Mouse (Mus musculus): ENCODE results near the gene Rbbp4. TPM values are rescaled to one million over a fixed set of nuclear protein-coding genes. Genes with fewer than 3 reads are reported as not detected.

The Rbbp4 gene
- polyA plus RNA-seq, 1 experiment: 23.5 TPM

GRCm38 (mm10) chr4:129268698-129269097 is 66.5 kb downstream of the Rbbp4 start:
- H3K4me1 ChIP-seq (ENCODE audit: control insufficient read depth, insufficient read depth, low read length): peaks cover 7% of the 10 kb centered on the region
- TF ChIP-seq POLR2A (IDR thresholded peaks at IDR 0.05; ENCODE audit: borderline replicate concordance, extremely low read depth, low read depth, low read length) (no peak), CTCF (IDR thresholded peaks at IDR 0.05; ENCODE audit: insufficient read depth, low read length) (no peak)
- no peak for DNase-seq
- WGBS: 53% methylated on average over 1 of the region's 1 CpGs
- H3K4me3 ChIP-seq (replicated peaks; ENCODE audit: extremely low read depth, low read depth, low read length): no peak overlapping the region

- TF ChIP-seq CTCF (IDR thresholded peaks at IDR 0.05; ENCODE audit: insufficient read depth, low read length) (no peak), POLR2A (IDR thresholded peaks at IDR 0.05; ENCODE audit: borderline replicate concordance, extremely low read depth, low read depth, low read length) (no peak)
- WGBS: 82% methylated on average over 5 of the region's 5 CpGs
- Histone ChIP-seq H3K4me1 (ENCODE audit: control insufficient read depth, insufficient read depth, low read length) (peaks cover 11% of the 10 kb centered on the region), H3K4me3 (replicated peaks; ENCODE audit: extremely low read depth, low read depth, low read length) (no peak overlapping the region)
- DNase-seq: no peak
Measured at GRCm38 (mm10) chr4:129266821-129267220, 68.3 kb downstream of the Rbbp4 start.

- H3K4me1 ChIP-seq (ENCODE audit: control insufficient read depth, insufficient read depth, low read length): peaks cover 11% of the 10 kb centered on the region
- H3K4me3 ChIP-seq (replicated peaks; ENCODE audit: extremely low read depth, low read depth, low read length): no peak overlapping the region
- DNase-seq: no peak
- 74% methylated on average over 4 of the region's 4 CpGs for WGBS
- TF ChIP-seq CTCF (IDR thresholded peaks at IDR 0.05; ENCODE audit: insufficient read depth, low read length): no peak
- no peak for TF ChIP-seq POLR2A (IDR thresholded peaks at IDR 0.05; ENCODE audit: borderline replicate concordance, extremely low read depth, low read depth, low read length)
Measured at GRCm38 (mm10) chr4:129266191-129266590, 69.0 kb downstream of the Rbbp4 start.

- Histone ChIP-seq H3K4me3 (replicated peaks; ENCODE audit: extremely low read depth, low read depth, low read length) (no peak overlapping the region), H3K4me1 (ENCODE audit: control insufficient read depth, insufficient read depth, low read length) (peaks cover 11% of the 10 kb centered on the region)
- no peak for TF ChIP-seq POLR2A (IDR thresholded peaks at IDR 0.05; ENCODE audit: borderline replicate concordance, extremely low read depth, low read depth, low read length)
- no peak for TF ChIP-seq CTCF (IDR thresholded peaks at IDR 0.05; ENCODE audit: insufficient read depth, low read length)
- peak; percentile 59 for DNase-seq
- 23% methylated on average over 19 of the region's 19 CpGs for WGBS
Measured at GRCm38 (mm10) chr4:129263225-129264021, 71.7 kb downstream of the Rbbp4 start.

GRCm38 (mm10) chr4:129261196-129261595 is 74.0 kb downstream of the Rbbp4 start, which contains the start of gene C77080:
C77080 (minus strand) TSS chr4:129261404.
- H3K4me3 ChIP-seq (replicated peaks; ENCODE audit: extremely low read depth, low read depth, low read length): no peak within 1 kb of the TSS
- peaks cover 19% of the 10 kb centered on the region for H3K4me1 ChIP-seq (ENCODE audit: control insufficient read depth, insufficient read depth, low read length)
- DNase-seq: no peak
- no peak for TF ChIP-seq CTCF (IDR thresholded peaks at IDR 0.05; ENCODE audit: insufficient read depth, low read length)
- TF ChIP-seq POLR2A (IDR thresholded peaks at IDR 0.05; ENCODE audit: borderline replicate concordance, extremely low read depth, low read depth, low read length): no peak
- 37% methylated on average over 4 of the region's 4 CpGs for WGBS

GRCm38 (mm10) chr4:129260678-129261077 is 74.5 kb downstream of the Rbbp4 start:
- TF ChIP-seq CTCF (IDR thresholded peaks at IDR 0.05; ENCODE audit: insufficient read depth, low read length): no peak
- no peak for TF ChIP-seq POLR2A (IDR thresholded peaks at IDR 0.05; ENCODE audit: borderline replicate concordance, extremely low read depth, low read depth, low read length)
- WGBS: 30% methylated on average over 6 of the region's 6 CpGs
- Histone ChIP-seq H3K4me1 (ENCODE audit: control insufficient read depth, insufficient read depth, low read length) (peaks cover 21% of the 10 kb centered on the region), H3K4me3 (replicated peaks; ENCODE audit: extremely low read depth, low read depth, low read length) (no peak overlapping the region)
- DNase-seq: no peak

- TF ChIP-seq CTCF (IDR thresholded peaks at IDR 0.05; ENCODE audit: insufficient read depth, low read length): no peak
- no peak for TF ChIP-seq POLR2A (IDR thresholded peaks at IDR 0.05; ENCODE audit: borderline replicate concordance, extremely low read depth, low read depth, low read length)
- Histone ChIP-seq H3K4me1 (ENCODE audit: control insufficient read depth, insufficient read depth, low read length) (peaks cover 21% of the 10 kb centered on the region), H3K4me3 (replicated peaks; ENCODE audit: extremely low read depth, low read depth, low read length) (no peak overlapping the region)
- DNase-seq: no peak
- 63% methylated on average over 4 of the region's 4 CpGs for WGBS
Measured at GRCm38 (mm10) chr4:129259101-129259500, 76.1 kb downstream of the Rbbp4 start.

Other genes with a start within 250 kb of the Rbbp4 start
- gene Tmem54, start 229.8 kb downstream of the Rbbp4 start, polyA plus RNA-seq (2012; rRNA removed): 5.8 and 39.0 TPM in 2 replicates
- 0.23 TPM in 1 of 2 replicates, not detected in the other for gene Hpca, start 213.3 kb downstream of the Rbbp4 start, polyA plus RNA-seq (2012; rRNA removed)
- gene Fndc5, start 198.4 kb downstream of the Rbbp4 start, polyA plus RNA-seq (2012; rRNA removed): 4.5 and 5.5 TPM in 2 replicates
- 8.5 and 10.5 TPM in 2 replicates for gene S100pbp, start 145.6 kb downstream of the Rbbp4 start, polyA plus RNA-seq (2012; rRNA removed)
- 9.0 and 15.4 TPM in 2 replicates for gene Yars, start 145.6 kb downstream of the Rbbp4 start, polyA plus RNA-seq (2012; rRNA removed)
- gene C77080, start 74.0 kb downstream of the Rbbp4 start, polyA plus RNA-seq (2012; rRNA removed): 47.1 and 50.1 TPM in 2 replicates
- gene Sync, start 47.8 kb downstream of the Rbbp4 start, polyA plus RNA-seq (2012; rRNA removed): 2.8 TPM in 2 replicates
- 5.8 and 11.3 TPM in 2 replicates for gene Zbtb8os, start 325 bp upstream of the Rbbp4 start, polyA plus RNA-seq (2012; rRNA removed)
- gene Zbtb8a, start 42.7 kb upstream of the Rbbp4 start, polyA plus RNA-seq (2012; rRNA removed): 8.8 and 13.9 TPM in 2 replicates
- gene Zbtb8b, start 105.5 kb upstream of the Rbbp4 start, polyA plus RNA-seq (2012; rRNA removed): 0.12 and 0.14 TPM in 2 replicates
- 18.9 and 28.4 TPM in 2 replicates for gene Bsdc1, start 126.2 kb upstream of the Rbbp4 start, polyA plus RNA-seq (2012; rRNA removed)
- 0.12 TPM in 1 of 2 replicates, not detected in the other for gene Tssk3, start 155.7 kb upstream of the Rbbp4 start, polyA plus RNA-seq (2012; rRNA removed)
- 0.80 and 1.1 TPM in 2 replicates for gene Fam229a, start 155.8 kb upstream of the Rbbp4 start, polyA plus RNA-seq (2012; rRNA removed)
- gene Marcksl1, start 178.2 kb upstream of the Rbbp4 start, polyA plus RNA-seq (2012; rRNA removed): 16.6 and 18.6 TPM in 2 replicates
- 35.3 and 64.8 TPM in 2 replicates for gene Hdac1, start 207.3 kb upstream of the Rbbp4 start, polyA plus RNA-seq (2012; rRNA removed)
- 7.9 and 11.8 TPM in 2 replicates for gene Lck, start 238.3 kb upstream of the Rbbp4 start, polyA plus RNA-seq (2012; rRNA removed)
- gene Fam167b, start 243.2 kb upstream of the Rbbp4 start, polyA plus RNA-seq (2012; rRNA removed): 1.9 and 2.7 TPM in 2 replicates

All from lung, adult 2 months (tissue).